Comparison of ENCODE assay signal across 17 mouse cellular contexts in the genomic region with DNA sequence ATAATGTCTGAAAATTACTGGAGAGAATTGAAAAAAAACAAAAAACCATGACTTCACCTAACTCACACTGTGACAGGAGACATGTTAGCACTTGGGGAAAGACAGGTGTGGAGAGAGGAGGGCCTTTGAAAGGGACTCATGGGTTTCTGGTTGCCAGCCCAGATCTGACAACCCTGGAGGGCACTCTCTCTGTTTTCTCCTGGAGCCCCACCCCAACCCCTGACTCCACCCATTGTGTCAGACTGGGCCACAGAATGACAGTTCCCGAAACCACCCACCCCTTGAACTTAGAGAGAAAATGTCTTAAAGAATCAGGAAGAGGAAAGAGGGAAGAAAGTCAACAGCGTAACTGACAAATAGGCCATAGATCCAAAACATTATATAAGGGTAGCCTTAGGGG.
DNase-seq lines count a peak whose midpoint lies in the region; ATAC-seq and TF ChIP-seq lines count a peak whose summit lies in the region.
"Had no signal": no experiment of that assay in that cellular context is flagged by ENCODE, and none has a peak within 500 bp of the region (broad histone marks: within the 10 kb centered on the region; RNA-seq: fewer than 3 reads in every experiment).

No protein-coding gene starts in this region.

- no peaks in the 10 kb centered on the region for H3K27me3 ChIP-seq in liver, embryonic 12.5 days (replicated peaks)
- no peaks in the 10 kb centered on the region for H3K27me3 ChIP-seq in liver, postnatal 0 days (ENCODE audit: insufficient read depth, low read length)
- H3K27me3 ChIP-seq: embryonic facial prominence, embryonic 13.5 days; forebrain, embryonic 13.5 days had no signal

- no peak overlapping the region; the same call in 1 of the 2 replicates for H3K4me2 ChIP-seq in liver, embryonic 12.5 days
- peak overlapping the region; percentile 48 for H3K4me2 ChIP-seq in liver, postnatal 0 days (ENCODE audit: low read depth, low read length)
- H3K4me2 ChIP-seq: embryonic facial prominence, embryonic 13.5 days; forebrain, embryonic 13.5 days; hindbrain, embryonic 14.5 days had no signal

- ATAC-seq in liver, embryonic 12.5 days, result no peak
- no peak for ATAC-seq in liver, postnatal 0 days
- ATAC-seq: intestine, postnatal 0 days had no signal

- no peak overlapping the region for H3K27ac ChIP-seq in liver, embryonic 12.5 days
- H3K27ac ChIP-seq in liver, postnatal 0 days (ENCODE audit: low read depth), result peak overlapping the region; percentile 34; the same call in 1 of the 2 replicates
- H3K27ac ChIP-seq: kidney, postnatal 0 days had no signal

- no peaks in the 10 kb centered on the region for H3K9me3 ChIP-seq in liver, embryonic 12.5 days (replicated peaks)
- H3K9me3 ChIP-seq in liver, postnatal 0 days (ENCODE audit: low read length), result no peaks in the 10 kb centered on the region
- H3K9me3 ChIP-seq: embryonic facial prominence, embryonic 13.5 days; forebrain, embryonic 13.5 days had no signal

- peaks cover 2% of the 10 kb centered on the region; the same call in 1 of the 2 replicates for H3K4me1 ChIP-seq in liver, embryonic 12.5 days
- H3K4me1 ChIP-seq in liver, postnatal 0 days (ENCODE audit: insufficient read depth), result no peaks in the 10 kb centered on the region; the same call in 1 of the 2 replicates

- peak; percentile 42 for DNase-seq in liver
- DNase-seq in 416B (ENCODE audit: low read depth), result peak; percentile 31
- DNase-seq in c-Kit-positive CD71-positive TER-119-negative erythroid progenitor cells, embryonic 14.5 days (ENCODE audit: low read depth), result peak; percentile 2
- peak; percentile 43 for DNase-seq in liver, postnatal 0 days
- no peak for DNase-seq in cerebellum, postnatal 4 days (ENCODE audit: low spot score in 2 of 2)
- DNase-seq in adipocyte (ENCODE audit: low spot score), result no peak
- DNase-seq in ovary, postnatal 10 days (ENCODE audit: low spot score), result no peak
- DNase-seq: adrenal gland, postnatal 10 days; B cell, adult 2 months; cerebellum, adult 9-11 months; layer of hippocampus, adult 9-11 months had no signal

- H3K9ac ChIP-seq in liver, embryonic 12.5 days, result no peak overlapping the region
- no peak overlapping the region for H3K9ac ChIP-seq in liver, postnatal 0 days (replicated peaks)
- H3K9ac ChIP-seq: embryonic facial prominence, embryonic 13.5 days; forebrain, embryonic 13.5 days; hindbrain, embryonic 14.5 days had no signal

- H3K4me3 ChIP-seq in liver, embryonic 12.5 days, result no peak overlapping the region
- no peak overlapping the region for H3K4me3 ChIP-seq in liver, postnatal 0 days (ENCODE audit: low read depth, low read length)
- H3K4me3 ChIP-seq: embryonic facial prominence, embryonic 13.5 days; forebrain, embryonic 13.5 days had no signal

- TF ChIP-seq CTCF in liver, postnatal 0 days (IDR thresholded peaks at IDR 0.05; ENCODE audit: low read depth), result no peak

- no peaks in the 10 kb centered on the region for H3K36me3 ChIP-seq in liver, embryonic 12.5 days
- H3K36me3 ChIP-seq in liver, postnatal 0 days (replicated peaks; ENCODE audit: insufficient read depth, low read length), result no peaks in the 10 kb centered on the region
- H3K36me3 ChIP-seq: embryonic facial prominence, embryonic 13.5 days had no signal

- WGBS in liver, embryonic 12.5 days (ENCODE audit: insufficient replicate concordance), result 24% methylated on average over 2 of the region's 2 CpGs
- 41% methylated on average over 2 of the region's 2 CpGs for WGBS in liver, postnatal 0 days (ENCODE audit: insufficient replicate concordance)

- no peak for TF ChIP-seq EP300 in liver, postnatal 0 days (IDR thresholded peaks at IDR 0.05; ENCODE audit: low read depth)

Comparison
In these comparisons a context has a peak if more than half of its experiments do, and no peak if none do; other contexts are left out.
1. DNase-seq: peak in liver (single experiment), 416B (single experiment), c-Kit-positive CD71-positive TER-119-negative erythroid progenitor cells, embryonic 14.5 days (single experiment) and liver, postnatal 0 days (single experiment); none in cerebellum, postnatal 4 days (0 of 2), adipocyte (single experiment) and ovary, postnatal 10 days (single experiment).